Mouse (Mus musculus) forebrain, embryonic 13.5 days (tissue): ENCODE data around the gene Fam234b. TPM values are rescaled to one million over a fixed set of nuclear protein-coding genes. Genes with fewer than 3 reads are reported as not detected.

Experiments used
- ATAC-seq: fragments of 200-750 bp; cut with Nextera tagmentation; 2 replicates; pipeline ENCODE4 v1.8.0; 2017
- H3K27ac ChIP-seq: fragments of 300-500 bp; sonication (generic); 2 replicates; pipeline ENCODE4 v1.5.1; 2015; ENCODE audit warnings: inconsistent platforms, mild to moderate bottlenecking, moderate library complexity
- H3K27me3 ChIP-seq: fragments of 300-500 bp; sonication (generic); 2 replicates; pipeline ENCODE4 v1.6.1; 2015; ENCODE audit warnings: mild to moderate bottlenecking, inconsistent platforms
- H3K36me3 ChIP-seq: fragments of 300-500 bp; sonication (generic); 2 replicates; pipeline ENCODE4 v1.6.1; 2015; ENCODE audit warnings: mild to moderate bottlenecking, inconsistent platforms; ENCODE audit not compliant: poor library complexity, severe bottlenecking
- H3K4me1 ChIP-seq: fragments of 300-500 bp; sonication (generic); 2 replicates; pipeline ENCODE4 v1.6.1; 2015; ENCODE audit warnings: inconsistent platforms
- H3K4me2 ChIP-seq: fragments of 300-500 bp; sonication (generic); 2 replicates; pipeline ENCODE4 v1.6.1; 2015; ENCODE audit warnings: inconsistent platforms, mild to moderate bottlenecking, moderate library complexity
- H3K4me3 ChIP-seq: fragments of 300-500 bp; sonication (generic); 2 replicates; pipeline ENCODE4 v1.5.1; 2015; ENCODE audit warnings: mild to moderate bottlenecking, inconsistent platforms
- H3K9ac ChIP-seq: fragments of 300-500 bp; sonication (generic); 2 replicates; pipeline ENCODE4 v1.6.1; 2015; ENCODE audit warnings: mild to moderate bottlenecking, inconsistent platforms
- H3K9me3 ChIP-seq: fragments of 300-500 bp; sonication (generic); replicated peaks from 2 replicates; pipeline ENCODE4 v1.6.1; 2016; ENCODE audit warnings: inconsistent platforms
- WGBS: fragments of 180-500 bp; shearing (Covaris S2); methylation state at CpG from one replicate; pipeline ENCODE4 v1.1.7; 2015; 5-methylcytosine and 5-hydroxymethylcytosine counted together
- polyA plus RNA-seq: library from polyadenylated mRNA; unstranded; fragments of >200 nt; fragmentation: Nextera tagmentation; extraction: Ambion mirVana; gene quantifications from 2 replicates; pipeline ENCODE4 v1.2.1, GENCODE M21; 2015

Fam234b gene
- polyA plus RNA-seq, 1 experiment from 2014 or later, result 53.4 TPM

- no peak overlapping the region for H3K4me3 ChIP-seq
- H3K9ac ChIP-seq, result no peak overlapping the region
- H3K36me3 ChIP-seq, result peaks cover 49% of the 10 kb centered on the region
- no peaks in the 10 kb centered on the region for H3K27me3 ChIP-seq
- H3K4me2 ChIP-seq, result no peak overlapping the region
- H3K27ac ChIP-seq, result no peak overlapping the region
- no peak for ATAC-seq
- 96% methylated on average over 3 of the region's 3 CpGs for WGBS
- no peaks in the 10 kb centered on the region for H3K4me1 ChIP-seq
- no peaks in the 10 kb centered on the region for H3K9me3 ChIP-seq
Measured at GRCm38 (mm10) chr6:135235742-135236141, 38.0 kb downstream of the Fam234b start.

GRCm38 (mm10) chr6:135236576-135236975, 38.8 kb downstream of the Fam234b start:
- H3K4me1 ChIP-seq, result no peaks in the 10 kb centered on the region
- no peaks in the 10 kb centered on the region for H3K9me3 ChIP-seq
- peaks cover 47% of the 10 kb centered on the region for H3K36me3 ChIP-seq
- ATAC-seq, result no peak
- H3K9ac ChIP-seq, result no peak overlapping the region
- 83% methylated on average over 3 of the region's 3 CpGs for WGBS
- no peak overlapping the region for H3K27ac ChIP-seq
- no peak overlapping the region for H3K4me2 ChIP-seq
- H3K4me3 ChIP-seq, result no peak overlapping the region
- no peaks in the 10 kb centered on the region for H3K27me3 ChIP-seq

- H3K27me3 ChIP-seq, result no peaks in the 10 kb centered on the region
- no peak overlapping the region for H3K4me3 ChIP-seq
- no peak overlapping the region for H3K4me2 ChIP-seq
- WGBS, result 87% methylated on average over 14 of the region's 14 CpGs
- H3K27ac ChIP-seq, result no peak overlapping the region
- H3K4me1 ChIP-seq, result no peaks in the 10 kb centered on the region
- no peak for ATAC-seq
- peaks cover 39% of the 10 kb centered on the region for H3K36me3 ChIP-seq
- no peak overlapping the region for H3K9ac ChIP-seq
- H3K9me3 ChIP-seq, result no peaks in the 10 kb centered on the region
Measured at GRCm38 (mm10) chr6:135237326-135237725, 39.5 kb downstream of the Fam234b start.

DNA sequence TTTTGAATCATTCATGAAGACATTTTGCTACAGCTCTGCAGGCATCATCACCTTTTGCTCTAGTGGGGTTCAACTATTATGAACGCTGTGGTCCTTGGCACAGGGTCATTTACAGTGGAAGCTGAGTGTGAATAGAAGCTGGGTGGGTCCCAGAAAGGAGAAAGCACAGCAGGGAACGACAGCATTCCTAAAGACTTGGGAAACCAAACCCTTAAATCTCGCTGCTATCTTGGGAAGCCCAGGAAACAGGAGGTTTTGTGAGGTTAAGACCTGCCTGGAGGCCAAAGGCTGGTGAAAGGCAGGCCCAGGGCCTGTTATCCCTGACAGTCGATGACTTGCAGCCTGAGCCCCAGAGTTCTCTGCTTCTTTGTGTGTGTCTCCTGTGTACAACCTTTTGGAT, 40.4 kb downstream of the Fam234b start:
- Histone ChIP-seq H3K36me3 (peaks cover 31% of the 10 kb centered on the region), H3K9ac (no peak overlapping the region), H3K27me3 (no peaks in the 10 kb centered on the region), H3K4me1 (no peaks in the 10 kb centered on the region), H3K27ac (no peak overlapping the region), H3K4me2 (no peak overlapping the region), H3K9me3 (no peaks in the 10 kb centered on the region), H3K4me3 (no peak overlapping the region)
- 56% methylated on average over 4 of the region's 4 CpGs for WGBS
- no peak for ATAC-seq

DNA sequence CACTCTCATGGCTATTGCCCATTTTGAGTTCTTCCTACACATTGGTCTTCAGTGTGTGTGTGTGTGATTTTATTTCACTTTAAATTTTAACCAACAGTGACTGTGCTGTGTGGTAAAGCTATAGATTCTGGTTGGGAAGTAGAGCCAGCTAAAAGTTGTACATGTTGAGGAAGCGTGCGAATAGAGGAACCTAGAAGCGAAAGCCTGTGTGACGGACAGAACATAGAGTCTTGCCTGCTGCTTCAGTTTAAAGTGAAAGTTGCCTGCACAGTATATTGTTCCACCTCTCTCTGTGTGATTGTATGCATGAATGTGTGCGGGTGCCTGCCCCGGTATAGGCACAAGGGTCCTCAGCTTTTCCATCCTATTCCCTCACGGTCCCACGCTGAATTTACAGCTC, 42.6 kb downstream of the Fam234b start:
- ATAC-seq, result no peak
- no peak overlapping the region for H3K27ac ChIP-seq
- no peaks in the 10 kb centered on the region for H3K27me3 ChIP-seq
- 95% methylated on average over 8 of the region's 8 CpGs for WGBS
- 0 out of 2 replicates have a peak, but pooled peaks cover 17% of the 10 kb centered on the region for H3K36me3 ChIP-seq
- H3K9me3 ChIP-seq, result no peaks in the 10 kb centered on the region
- H3K9ac ChIP-seq, result no peak overlapping the region
- H3K4me2 ChIP-seq, result no peak overlapping the region
- H3K4me1 ChIP-seq, result no peaks in the 10 kb centered on the region
- H3K4me3 ChIP-seq, result no peak overlapping the region

DNA sequence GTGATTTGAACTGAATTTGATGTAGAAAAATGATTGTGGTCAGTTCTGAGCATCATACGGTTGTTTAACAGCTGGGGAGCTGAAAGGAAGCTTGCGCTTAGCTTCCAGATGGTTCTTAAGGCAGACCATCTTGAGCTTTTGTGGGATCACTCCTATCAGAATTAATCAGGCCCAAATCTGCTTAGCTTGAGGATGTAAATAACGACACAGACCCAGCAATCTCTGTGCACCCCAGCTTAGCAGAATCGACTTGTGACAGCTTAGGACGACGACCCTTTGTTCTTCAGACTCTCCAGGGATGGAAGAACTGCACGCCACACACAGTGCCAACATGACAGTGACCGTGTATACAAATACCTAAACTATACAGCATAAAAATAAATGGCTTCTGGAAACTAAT, 47.8 kb downstream of the Fam234b start:
- no peaks in the 10 kb centered on the region for H3K9me3 ChIP-seq
- 57% methylated on average over 8 of the region's 8 CpGs for WGBS
- no peaks in the 10 kb centered on the region for H3K36me3 ChIP-seq
- no peak overlapping the region for H3K4me2 ChIP-seq
- no peaks in the 10 kb centered on the region for H3K27me3 ChIP-seq
- no peak overlapping the region for H3K27ac ChIP-seq
- H3K4me3 ChIP-seq, result no peak overlapping the region
- H3K4me1 ChIP-seq, result peaks cover 8% of the 10 kb centered on the region
- no peak overlapping the region for H3K9ac ChIP-seq
- no peak for ATAC-seq

DNA sequence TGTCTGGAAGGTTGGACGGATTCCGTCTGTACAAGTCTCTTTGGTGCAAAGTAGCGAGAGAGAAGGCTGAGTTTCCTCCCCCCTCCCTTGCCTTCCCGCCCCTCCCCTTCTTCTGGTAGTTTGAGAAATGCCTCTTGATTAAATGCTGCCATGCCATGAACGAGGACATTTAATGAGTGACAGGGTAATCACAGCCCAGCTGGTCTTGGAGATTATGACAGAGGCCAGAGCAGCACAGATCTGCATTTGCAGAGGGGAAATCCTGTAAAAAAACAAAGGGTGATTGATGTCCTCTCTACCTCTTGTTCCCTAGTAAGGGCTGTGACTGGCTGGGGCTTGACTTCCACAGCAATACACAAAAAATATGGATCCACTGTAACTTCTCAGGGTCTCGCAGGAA, 50.1 kb downstream of the Fam234b start:
- Histone ChIP-seq H3K9ac (no peak overlapping the region), H3K9me3 (no peaks in the 10 kb centered on the region), H3K36me3 (no peaks in the 10 kb centered on the region), H3K4me1 (peaks cover 26% of the 10 kb centered on the region), H3K27me3 (no peaks in the 10 kb centered on the region), H3K4me2 (no peak overlapping the region), H3K4me3 (no peak overlapping the region), H3K27ac (no peak overlapping the region)
- no peak for ATAC-seq
- 61% methylated on average over 6 of the region's 6 CpGs for WGBS

GRCm38 (mm10) chr6:135249846-135250531, 52.2 kb downstream of the Fam234b start:
- WGBS, result 40% methylated on average over 19 of the region's 19 CpGs
- Histone ChIP-seq H3K4me1 (peaks cover 29% of the 10 kb centered on the region), H3K27ac (no peak overlapping the region), H3K4me3 (no peak overlapping the region), H3K4me2 (no peak overlapping the region), H3K36me3 (no peaks in the 10 kb centered on the region), H3K9ac (no peak overlapping the region), H3K9me3 (peaks cover 1% of the 10 kb centered on the region; the same call in 1 of the 2 replicates), H3K27me3 (no peaks in the 10 kb centered on the region)
- peak; percentile 78 for ATAC-seq

- 61% methylated on average over 19 of the region's 19 CpGs for WGBS
- no peak overlapping the region for H3K9ac ChIP-seq
Measured at GRCm38 (mm10) chr6:135250926-135251699, 53.3 kb downstream of the Fam234b start.

DNA sequence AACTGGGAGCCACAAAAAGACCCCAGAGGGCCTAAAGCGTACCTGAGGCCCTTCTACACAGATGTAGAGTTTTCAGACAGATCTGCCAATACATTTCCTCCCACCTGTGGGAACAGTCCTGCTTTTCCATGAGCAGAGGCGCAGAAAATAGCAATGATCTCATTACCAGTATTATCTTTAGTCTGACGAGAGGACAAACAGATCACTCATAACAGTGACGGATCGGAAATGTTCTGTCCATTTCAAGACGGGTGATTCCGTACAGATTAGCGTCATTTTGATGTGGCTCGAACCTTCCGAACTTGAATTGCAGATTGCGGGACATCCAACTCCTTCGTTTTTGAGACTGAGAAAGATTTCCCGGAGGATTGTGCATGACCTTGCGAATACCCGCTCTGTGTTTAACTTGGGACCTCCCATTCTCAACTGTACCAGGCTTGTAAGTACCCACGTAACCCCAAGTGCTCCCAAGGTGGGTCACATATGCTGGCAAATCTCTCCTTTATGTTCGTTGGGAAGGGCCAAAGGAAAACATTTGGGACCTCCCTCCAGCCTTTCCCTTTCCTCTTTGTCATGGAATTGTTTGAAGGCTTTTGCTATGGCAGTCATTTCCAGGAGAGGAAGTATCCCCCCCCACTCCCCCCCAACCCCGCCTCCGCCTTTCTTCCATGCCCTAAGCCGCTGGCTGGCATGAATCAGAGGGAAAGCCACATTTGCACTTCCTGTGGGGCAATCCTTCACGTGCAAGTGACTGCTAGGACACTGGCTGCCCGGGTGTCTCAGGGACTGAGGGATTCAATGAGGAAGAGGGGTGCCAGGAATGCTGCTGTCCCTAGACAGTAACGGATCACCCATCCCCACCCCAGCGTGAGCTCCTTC, 54.3 kb downstream of the Fam234b start:
- Histone ChIP-seq H3K4me1 (peaks cover 29% of the 10 kb centered on the region), H3K4me3 (peak overlapping the region; percentile 19), H3K27me3 (no peaks in the 10 kb centered on the region), H3K36me3 (no peaks in the 10 kb centered on the region), H3K9me3 (peaks cover 13% of the 10 kb centered on the region; the same call in 1 of the 2 replicates), H3K27ac (peak overlapping the region; percentile 54), H3K9ac (peak overlapping the region; percentile 45), H3K4me2 (peak overlapping the region; percentile 61)
- 48% methylated on average over 24 of the region's 24 CpGs for WGBS
- peak; percentile 52 for ATAC-seq

More at GRCm38 (mm10) chr6:135250926-135251699, 53.3 kb downstream of the Fam234b start:
- H3K9me3 ChIP-seq, result peaks cover 10% of the 10 kb centered on the region; the same call in 1 of the 2 replicates
- no peak overlapping the region for H3K4me3 ChIP-seq
- peaks cover 29% of the 10 kb centered on the region for H3K4me1 ChIP-seq
- no peaks in the 10 kb centered on the region for H3K36me3 ChIP-seq
- no peaks in the 10 kb centered on the region for H3K27me3 ChIP-seq
- ATAC-seq, result no peak
- H3K4me2 ChIP-seq, result no peak overlapping the region
- no peak overlapping the region for H3K27ac ChIP-seq

- Histone ChIP-seq H3K4me1 (peaks cover 29% of the 10 kb centered on the region), H3K27ac (peak overlapping the region; percentile 54), H3K4me3 (peak overlapping the region; percentile 19), H3K4me2 (peak overlapping the region; percentile 61), H3K36me3 (no peaks in the 10 kb centered on the region), H3K9me3 (peaks cover 13% of the 10 kb centered on the region; the same call in 1 of the 2 replicates), H3K9ac (peak overlapping the region; percentile 45), H3K27me3 (no peaks in the 10 kb centered on the region)
- ATAC-seq, result peak; percentile 88
- 4% methylated on average over 16 of the region's 16 CpGs for WGBS
Measured at GRCm38 (mm10) chr6:135252728-135253077, 54.9 kb downstream of the Fam234b start.

- WGBS, result 83% methylated on average over 7 of the region's 7 CpGs
- Histone ChIP-seq H3K36me3 (no peaks in the 10 kb centered on the region), H3K9ac (no peak within 1 kb of the TSS), H3K27ac (no peak within 1 kb of the TSS), H3K9me3 (peaks cover 13% of the 10 kb centered on the region; the same call in 1 of the 2 replicates), H3K4me2 (no peak within 1 kb of the TSS), H3K4me3 (no peak within 1 kb of the TSS), H3K27me3 (no peaks in the 10 kb centered on the region), H3K4me1 (peaks cover 29% of the 10 kb centered on the region)
- no peak for ATAC-seq
Measured at GRCm38 (mm10) chr6:135254153-135254552, 56.4 kb downstream of the Fam234b start, which contains the start of gene Gsg1. Gene Gsg1, minus strand, starts transcription at chr6:135254351.
